Mouse (Mus musculus) liver, adult 2 months (tissue): ENCODE data around the gene Ctps. TPM values are rescaled to one million over a fixed set of nuclear protein-coding genes. Genes with fewer than 3 reads are reported as not detected.

Source experiments
- DNase-seq: peaks from one replicate; pipeline ENCODE4 v3.0.0-alpha.2; 2011; ENCODE audit warnings: low read depth, low spot score; ENCODE audit errors: extremely low read depth
- H3K27ac ChIP-seq: fragments of 200-500 bp; replicated peaks from 2 replicates; pipeline ENCODE4 v1.5.1; 2012; ENCODE audit warnings: low read depth, mild to moderate bottlenecking, control low read depth, inconsistent platforms, low read length; ENCODE audit not compliant: insufficient read depth
- H3K27me3 ChIP-seq: fragments of 200-500 bp; 2 replicates; pipeline ENCODE4 v1.6.1; 2012; ENCODE audit warnings: mild to moderate bottlenecking, moderate library complexity, low read length, inconsistent platforms; ENCODE audit not compliant: control insufficient read depth, insufficient read depth
- H3K36me3 ChIP-seq: fragments of 200-500 bp; 2 replicates; pipeline ENCODE4 v1.6.1; 2012; ENCODE audit warnings: low read length, inconsistent platforms; ENCODE audit not compliant: control insufficient read depth, insufficient read depth
- H3K4me1 ChIP-seq: fragments of 200-500 bp; 2 replicates; pipeline ENCODE4 v1.6.1; 2011; ENCODE audit warnings: low read length; ENCODE audit not compliant: control insufficient read depth, insufficient read depth
- H3K4me3 ChIP-seq: fragments of 200-500 bp; 2 replicates; pipeline ENCODE4 v1.5.1; 2011; ENCODE audit warnings: low read depth, mild to moderate bottlenecking, control low read depth, low read length, moderate library complexity; ENCODE audit not compliant: insufficient read depth
- H3K79me2 ChIP-seq: fragments of 200-500 bp; 2 replicates; pipeline ENCODE4 v1.6.1; 2012; ENCODE audit warnings: inconsistent platforms, mild to moderate bottlenecking, low read length, moderate library complexity; ENCODE audit not compliant: control insufficient read depth, insufficient read depth
- H3K9ac ChIP-seq: fragments of 200-500 bp; 2 replicates; pipeline ENCODE4 v1.6.1; 2012; ENCODE audit warnings: low read depth, mild to moderate bottlenecking, control low read depth, inconsistent platforms, low read length
- CTCF ChIP-seq: fragments of 200-500 bp; IDR thresholded peaks from 2 replicates; pipeline ENCODE4 v1.5.1; 2011; ENCODE audit warnings: low read depth, low read length, control low read depth
- POLR2A ChIP-seq: fragments of 200-500 bp; IDR thresholded peaks from 2 replicates; pipeline ENCODE4 v1.6.1; 2011; ENCODE audit warnings: low read length, control low read depth; ENCODE audit not compliant: insufficient read depth; ENCODE audit errors: extremely low read depth
- WGBS: fragments of 180-500 bp; shearing (Covaris S2); methylation state at CpG from one replicate; pipeline ENCODE4 v1.1.7; 2018; 5-methylcytosine and 5-hydroxymethylcytosine counted together
- polyA plus RNA-seq: library from polyadenylated mRNA; depleted of rRNA; stranded (reverse); fragments of >200 nt; gene quantifications from 2 replicates; pipeline ENCODE4 v1.2.3, GENCODE M21; 2012; rRNA removed
- total RNA-seq: library from RNA; depleted of rRNA; stranded (reverse); fragments of >200 nt; gene quantifications from 2 replicates; pipeline ENCODE4 v1.2.3, GENCODE M21; 2014; rRNA removed

Ctps gene
- total RNA-seq (1.8 and 2.6 TPM in 2 replicates), polyA plus RNA-seq (1.0 and 1.1 TPM in 2 replicates)

GRCm38 (mm10) chr4:120569486-120570437 lies at the start of gene Ctps:
Gene Ctps (minus strand): TSS chr4:120570276.
- peak within 1 kb of the TSS; percentile 85 for H3K9ac ChIP-seq
- H3K36me3 ChIP-seq, result peaks cover 3% of the 10 kb centered on the region
- peak within 1 kb of the TSS; percentile 90 for H3K4me3 ChIP-seq
- no peaks in the 10 kb centered on the region for H3K27me3 ChIP-seq
- under 1% methylated on average over 96 of the region's 97 CpGs for WGBS
- no peaks in the 10 kb centered on the region for H3K79me2 ChIP-seq
- TF ChIP-seq CTCF (no peak), POLR2A (peak; percentile 70)
- H3K4me1 ChIP-seq, result peaks cover 8% of the 10 kb centered on the region
- peak; percentile 77 for DNase-seq
- H3K27ac ChIP-seq, result peak within 1 kb of the TSS; percentile 70

DNA sequence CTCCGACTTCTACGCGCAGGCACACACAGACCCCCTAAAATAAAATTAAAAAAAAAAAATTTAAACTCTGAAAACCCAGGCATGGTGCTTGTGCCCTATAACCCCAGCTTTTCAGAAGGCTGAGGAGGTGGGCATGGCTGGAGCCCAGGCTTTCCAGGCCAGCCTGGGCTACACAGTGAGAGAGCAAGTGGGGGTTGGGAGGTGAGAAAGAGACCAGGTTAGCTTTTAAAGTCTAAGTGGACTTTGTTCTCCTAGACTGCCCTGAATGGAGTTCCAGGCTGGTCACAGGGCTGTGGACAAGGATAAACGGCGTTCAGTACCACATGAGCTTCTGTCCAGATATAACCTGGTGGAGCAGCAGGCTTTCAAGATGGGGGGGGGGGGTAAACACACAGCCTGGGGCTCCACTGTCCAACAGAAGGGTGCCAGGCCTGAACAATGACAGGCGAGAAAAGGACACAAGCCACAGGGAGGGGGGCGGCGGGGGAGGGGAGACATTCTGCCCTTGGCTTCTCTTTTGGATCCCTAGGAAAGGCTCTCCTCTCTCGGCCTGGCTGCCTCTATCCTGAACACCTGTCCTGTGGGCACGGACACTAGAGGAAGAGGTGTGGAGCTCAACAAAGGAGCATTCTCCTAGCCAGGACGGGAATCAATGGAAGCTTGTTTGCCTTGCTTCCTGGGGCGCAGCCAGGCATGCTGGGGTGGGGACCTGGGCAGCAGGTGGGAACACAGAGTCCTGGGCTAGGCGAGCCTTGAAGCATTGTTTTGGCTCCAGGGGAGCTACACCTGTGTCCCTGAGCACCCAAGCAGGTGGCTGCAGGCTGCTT lies 46.3 kb upstream of the Ctps start:
- Histone ChIP-seq H3K79me2 (no peaks in the 10 kb centered on the region), H3K4me3 (no peak overlapping the region), H3K9ac (no peak overlapping the region), H3K4me1 (no peaks in the 10 kb centered on the region), H3K27ac (no peak overlapping the region), H3K27me3 (no peaks in the 10 kb centered on the region), H3K36me3 (no peaks in the 10 kb centered on the region)
- WGBS, result 60% methylated on average over 13 of the region's 13 CpGs
- TF ChIP-seq CTCF, result no peak
- no peak for TF ChIP-seq POLR2A
- DNase-seq, result no peak

- TF ChIP-seq POLR2A, result no peak
- TF ChIP-seq CTCF, result no peak
- Histone ChIP-seq H3K4me1 (no peaks in the 10 kb centered on the region), H3K79me2 (no peaks in the 10 kb centered on the region), H3K4me3 (no peak overlapping the region), H3K27me3 (no peaks in the 10 kb centered on the region), H3K9ac (no peak overlapping the region), H3K27ac (no peak overlapping the region), H3K36me3 (no peaks in the 10 kb centered on the region)
- WGBS, result 50% methylated on average over 10 of the region's 10 CpGs
- DNase-seq, result no peak
Measured at GRCm38 (mm10) chr4:120615528-120616081, 45.5 kb upstream of the Ctps start.

GRCm38 (mm10) chr4:120614644-120615043 lies 44.6 kb upstream of the Ctps start:
- DNase-seq, result no peak
- 78% methylated on average over 9 of the region's 9 CpGs for WGBS
- TF ChIP-seq CTCF (no peak), POLR2A (no peak)
- no peak overlapping the region for H3K9ac ChIP-seq
- H3K27ac ChIP-seq, result no peak overlapping the region
- no peaks in the 10 kb centered on the region for H3K4me1 ChIP-seq
- no peaks in the 10 kb centered on the region for H3K36me3 ChIP-seq
- H3K79me2 ChIP-seq, result no peaks in the 10 kb centered on the region
- H3K4me3 ChIP-seq, result no peak overlapping the region
- H3K27me3 ChIP-seq, result no peaks in the 10 kb centered on the region

DNA sequence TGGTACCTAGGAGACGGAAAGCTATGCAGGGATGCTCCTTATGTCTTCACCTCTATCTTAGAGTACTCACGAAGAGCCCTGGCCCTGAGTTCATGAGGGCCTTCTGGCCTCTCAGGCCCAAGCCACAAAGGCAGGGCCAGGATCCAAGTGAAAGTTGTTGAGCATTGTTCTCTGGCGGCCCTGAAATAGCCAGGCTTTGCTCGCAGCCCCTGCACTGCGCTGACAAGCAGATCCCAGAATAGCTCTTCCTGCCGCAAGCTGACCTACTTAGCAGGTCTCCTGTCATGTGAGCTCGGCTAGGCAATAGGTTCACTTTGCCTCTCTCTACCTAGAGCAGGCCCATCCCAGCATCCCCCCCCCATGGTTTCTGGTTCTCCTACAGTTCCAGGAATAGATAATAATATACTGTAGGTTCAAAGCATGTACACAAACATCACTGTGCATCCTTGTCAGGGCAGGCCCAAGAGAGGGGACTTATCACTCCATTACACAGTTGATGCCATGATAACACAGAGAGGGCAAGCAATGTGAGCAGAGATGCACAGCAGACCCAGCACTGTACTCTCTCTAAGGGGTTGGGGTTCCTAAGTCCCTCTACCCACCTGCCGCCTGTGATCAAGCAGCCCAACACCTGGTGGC lies 43.7 kb upstream of the Ctps start:
- TF ChIP-seq POLR2A (no peak), CTCF (no peak)
- 80% methylated on average over 8 of the region's 8 CpGs for WGBS
- Histone ChIP-seq H3K4me1 (no peaks in the 10 kb centered on the region), H3K27me3 (no peaks in the 10 kb centered on the region), H3K27ac (no peak overlapping the region), H3K9ac (no peak overlapping the region), H3K4me3 (no peak overlapping the region), H3K79me2 (no peaks in the 10 kb centered on the region), H3K36me3 (no peaks in the 10 kb centered on the region)
- no peak for DNase-seq
